Mouse (Mus musculus): ENCODE measurements around the gene Capn1. TPM values are rescaled to one million over a fixed set of nuclear protein-coding genes. Genes with fewer than 3 reads are reported as not detected.

Gene Capn1
- polyA plus RNA-seq, 1 experiment from 2014 or later, result 6.8 TPM

DNA sequence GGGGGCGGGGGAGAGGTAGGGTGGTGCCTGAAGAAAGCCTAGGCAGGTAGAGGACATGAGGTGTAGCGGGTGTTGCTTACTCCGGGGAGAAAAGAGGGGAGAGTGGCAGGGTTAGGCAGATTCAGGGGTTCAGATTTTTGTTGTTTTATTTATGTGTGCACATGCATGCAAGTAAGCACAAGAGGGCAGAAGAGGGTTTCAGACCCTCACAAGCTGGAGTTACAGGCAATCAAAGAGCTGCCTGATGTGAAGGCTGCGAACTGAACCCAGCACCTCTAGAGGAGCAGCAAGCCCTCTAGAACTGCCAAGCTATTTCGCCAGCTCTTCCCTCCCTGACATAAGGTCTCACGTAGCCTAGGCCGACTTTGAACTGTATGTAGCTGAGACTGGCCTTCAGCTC lies 835 bp upstream of the Capn1 start:
- H3K27me3 ChIP-seq (ENCODE audit: insufficient read depth, low read length), result no peaks in the 10 kb centered on the region
- peak overlapping the region; percentile 93 for H3K4me2 ChIP-seq (ENCODE audit: low read depth, low read length)
- H3K4me3 ChIP-seq (ENCODE audit: low read depth, low read length), result peak overlapping the region; percentile 66; the same call in 1 of the 2 replicates
- DNase-seq (no peak), ATAC-seq (no peak)
- peak overlapping the region; percentile 80; the same call in 1 of the 2 replicates for H3K9ac ChIP-seq (replicated peaks)
- peaks cover 36% of the 10 kb centered on the region for H3K4me1 ChIP-seq (ENCODE audit: insufficient read depth)
- H3K27ac ChIP-seq (ENCODE audit: low read depth), result no peak overlapping the region
- peaks cover 5% of the 10 kb centered on the region for H3K36me3 ChIP-seq (replicated peaks; ENCODE audit: insufficient read depth, low read length)
- no peaks in the 10 kb centered on the region for H3K9me3 ChIP-seq (ENCODE audit: low read length)
- TF ChIP-seq EP300 (IDR thresholded peaks at IDR 0.05; ENCODE audit: low read depth) (no peak), CTCF (IDR thresholded peaks at IDR 0.05; ENCODE audit: low read depth) (peak; percentile 50)
- WGBS (ENCODE audit: insufficient replicate concordance), result 54% methylated on average over 7 of the region's 7 CpGs

DNA sequence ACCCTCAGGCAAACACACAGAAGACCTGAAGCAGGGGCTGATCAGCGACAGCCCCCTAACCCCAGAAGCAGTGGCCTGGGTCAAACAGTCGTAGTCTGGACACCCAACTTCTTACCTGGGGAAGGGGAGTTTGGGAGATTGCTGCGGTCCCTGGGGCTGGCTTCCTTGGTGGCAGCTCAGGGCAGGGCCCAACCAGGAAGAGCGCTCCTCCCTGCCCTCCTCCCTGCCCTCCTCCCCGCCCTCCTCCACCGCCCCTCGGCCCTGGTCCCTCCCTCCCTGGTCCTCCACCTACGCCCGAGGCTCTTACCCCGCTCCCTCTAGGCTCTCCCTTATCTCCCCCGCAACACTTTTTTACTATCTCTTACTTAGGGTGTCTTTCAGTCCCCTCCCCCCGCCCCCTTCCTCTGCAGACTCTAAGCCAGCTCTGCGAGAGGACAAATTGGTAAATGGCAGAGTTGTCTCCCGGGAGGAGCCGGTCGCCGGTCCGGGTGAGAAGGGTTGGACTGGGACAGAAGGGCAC lies 646 bp downstream of the Capn1 start:
- H3K9ac ChIP-seq (replicated peaks), result peak overlapping the region; percentile 80
- peak overlapping the region; percentile 93 for H3K4me2 ChIP-seq (ENCODE audit: low read depth, low read length)
- no peaks in the 10 kb centered on the region for H3K9me3 ChIP-seq (ENCODE audit: low read length)
- WGBS (ENCODE audit: insufficient replicate concordance), result 1% methylated on average over 15 of the region's 18 CpGs
- peak; percentile 88 for ATAC-seq
- peaks cover 36% of the 10 kb centered on the region for H3K4me1 ChIP-seq (ENCODE audit: insufficient read depth)
- TF ChIP-seq CTCF (IDR thresholded peaks at IDR 0.05; ENCODE audit: low read depth), result no peak
- 0 out of 2 replicates have a peak, but pooled peaks have one; percentile 53 for TF ChIP-seq EP300 (IDR thresholded peaks at IDR 0.05; ENCODE audit: low read depth)
- peak; percentile 86 for DNase-seq
- no peaks in the 10 kb centered on the region for H3K27me3 ChIP-seq (ENCODE audit: insufficient read depth, low read length)
- peaks cover 17% of the 10 kb centered on the region for H3K36me3 ChIP-seq (replicated peaks; ENCODE audit: insufficient read depth, low read length)
- H3K27ac ChIP-seq (ENCODE audit: low read depth), result peak overlapping the region; percentile 87
- peak overlapping the region; percentile 66 for H3K4me3 ChIP-seq (ENCODE audit: low read depth, low read length)

DNA sequence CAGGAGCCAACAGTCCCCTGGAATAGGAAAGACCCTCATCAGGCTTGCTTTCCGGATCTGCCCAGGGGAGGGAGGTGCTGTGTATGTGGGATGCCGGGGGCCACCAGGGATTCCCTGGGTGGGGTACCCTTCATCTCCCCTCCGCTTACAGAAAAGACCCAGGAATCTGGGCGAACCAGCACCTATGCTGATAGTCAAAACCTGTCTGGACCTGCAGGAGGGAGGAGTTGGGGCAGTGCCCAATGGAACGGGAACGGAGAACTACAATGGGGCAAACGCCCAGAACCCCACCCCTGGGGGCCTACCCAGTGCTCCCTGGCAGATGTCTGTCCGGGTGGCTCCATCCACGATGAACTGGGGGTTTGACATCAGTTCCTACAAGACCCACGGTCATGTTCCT lies 2.0 kb downstream of the Capn1 start:
- H3K4me2 ChIP-seq (ENCODE audit: low read depth, low read length), result peak overlapping the region; percentile 93
- H3K4me3 ChIP-seq (ENCODE audit: low read depth, low read length), result peak overlapping the region; percentile 66
- H3K4me1 ChIP-seq (ENCODE audit: insufficient read depth), result peaks cover 33% of the 10 kb centered on the region
- no peaks in the 10 kb centered on the region for H3K27me3 ChIP-seq (ENCODE audit: insufficient read depth, low read length)
- H3K36me3 ChIP-seq (replicated peaks; ENCODE audit: insufficient read depth, low read length), result peaks cover 20% of the 10 kb centered on the region
- DNase-seq (no peak), ATAC-seq (no peak)
- TF ChIP-seq CTCF (IDR thresholded peaks at IDR 0.05; ENCODE audit: low read depth), result no peak
- TF ChIP-seq EP300 (IDR thresholded peaks at IDR 0.05; ENCODE audit: low read depth), result no peak
- WGBS (ENCODE audit: insufficient replicate concordance), result 84% methylated on average over 10 of the region's 10 CpGs
- no peak overlapping the region for H3K9ac ChIP-seq (replicated peaks)
- H3K27ac ChIP-seq (ENCODE audit: low read depth), result no peak overlapping the region
- no peaks in the 10 kb centered on the region for H3K9me3 ChIP-seq (ENCODE audit: low read length)

DNA sequence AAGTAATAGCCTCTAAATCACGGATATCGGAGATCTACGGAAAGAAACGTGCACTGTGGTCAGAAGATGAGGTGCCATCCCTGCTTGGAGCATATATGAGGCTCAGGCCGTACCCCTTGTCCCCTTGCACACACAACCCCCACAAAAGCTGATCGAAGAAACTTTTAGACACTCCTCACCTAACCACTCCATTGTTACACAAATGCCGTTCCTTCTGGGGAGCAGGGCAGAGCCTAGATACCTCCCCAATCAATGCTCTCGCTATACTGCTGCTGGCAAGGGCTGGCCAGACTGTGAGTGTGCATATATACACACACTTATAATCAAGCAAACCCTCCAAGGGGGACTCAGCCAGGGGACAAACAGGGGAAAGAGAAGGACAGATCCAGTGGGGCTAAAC lies 6.6 kb downstream of the Capn1 start:
- Histone ChIP-seq H3K4me1 (ENCODE audit: insufficient read depth) (peaks cover 6% of the 10 kb centered on the region), H3K4me3 (ENCODE audit: low read depth, low read length) (no peak overlapping the region), H3K9ac (replicated peaks) (no peak overlapping the region), H3K27me3 (ENCODE audit: insufficient read depth, low read length) (no peaks in the 10 kb centered on the region), H3K36me3 (replicated peaks; ENCODE audit: insufficient read depth, low read length) (peaks cover 42% of the 10 kb centered on the region), H3K27ac (ENCODE audit: low read depth) (no peak overlapping the region), H3K9me3 (ENCODE audit: low read length) (no peaks in the 10 kb centered on the region), H3K4me2 (ENCODE audit: low read depth, low read length) (no peak overlapping the region)
- no peak for DNase-seq
- 90% methylated on average over 8 of the region's 8 CpGs for WGBS (ENCODE audit: insufficient replicate concordance)
- ATAC-seq, result no peak
- TF ChIP-seq EP300 (IDR thresholded peaks at IDR 0.05; ENCODE audit: low read depth) (no peak), CTCF (IDR thresholded peaks at IDR 0.05; ENCODE audit: low read depth) (no peak)

DNA sequence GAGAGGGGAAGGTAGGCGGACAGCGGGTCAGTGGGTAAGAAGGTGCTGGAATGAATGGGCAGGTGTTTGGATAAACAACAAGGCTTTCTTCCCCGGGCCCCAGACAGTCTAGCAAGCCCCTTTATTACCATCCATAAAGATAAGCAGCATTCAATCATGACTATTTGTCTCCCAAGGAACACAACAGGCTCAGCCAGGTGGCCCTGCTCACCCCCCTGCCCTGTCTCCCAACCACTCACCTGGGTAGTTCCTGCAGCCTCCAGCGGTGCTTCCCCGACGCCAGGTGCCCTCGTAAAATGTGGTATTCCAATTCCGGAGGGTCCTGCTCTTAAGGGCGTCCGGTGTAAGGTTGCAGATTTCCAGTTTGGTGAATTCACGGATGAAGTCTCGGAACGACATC lies 8.7 kb downstream of the Capn1 start:
- Histone ChIP-seq H3K9me3 (ENCODE audit: low read length) (no peaks in the 10 kb centered on the region), H3K36me3 (replicated peaks; ENCODE audit: insufficient read depth, low read length) (peaks cover 42% of the 10 kb centered on the region), H3K4me3 (ENCODE audit: low read depth, low read length) (no peak overlapping the region), H3K27ac (ENCODE audit: low read depth) (no peak overlapping the region), H3K27me3 (ENCODE audit: insufficient read depth, low read length) (no peaks in the 10 kb centered on the region), H3K4me1 (ENCODE audit: insufficient read depth) (no peaks in the 10 kb centered on the region), H3K9ac (replicated peaks) (no peak overlapping the region), H3K4me2 (ENCODE audit: low read depth, low read length) (no peak overlapping the region)
- no peak for TF ChIP-seq CTCF (IDR thresholded peaks at IDR 0.05; ENCODE audit: low read depth)
- TF ChIP-seq EP300 (IDR thresholded peaks at IDR 0.05; ENCODE audit: low read depth), result no peak
- 92% methylated on average over 13 of the region's 13 CpGs for WGBS (ENCODE audit: insufficient replicate concordance)
- DNase-seq, result no peak
- ATAC-seq, result no peak

DNA sequence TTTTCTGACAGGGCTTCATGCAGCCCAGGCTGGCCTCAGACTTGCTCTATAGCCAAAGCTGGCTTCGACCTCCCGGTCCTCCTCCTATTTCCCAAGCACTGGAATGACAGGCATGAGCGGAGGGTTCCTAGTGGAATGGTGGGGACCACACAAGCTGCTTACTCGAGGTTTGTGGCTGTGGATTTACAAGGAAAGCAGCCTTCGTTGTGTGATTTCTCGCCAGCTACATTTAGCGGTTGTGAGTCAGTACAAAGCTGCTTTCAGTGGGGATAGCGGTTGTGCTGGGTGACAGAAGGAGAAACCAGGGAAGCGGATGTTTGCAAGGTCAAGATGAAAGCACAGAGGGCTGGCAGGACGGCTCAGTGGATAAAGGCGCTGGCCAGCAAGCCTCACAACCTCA lies 10.2 kb downstream of the Capn1 start:
- Histone ChIP-seq H3K9me3 (ENCODE audit: low read length) (no peaks in the 10 kb centered on the region), H3K4me3 (ENCODE audit: low read depth, low read length) (no peak overlapping the region), H3K27ac (ENCODE audit: low read depth) (no peak overlapping the region), H3K27me3 (ENCODE audit: insufficient read depth, low read length) (no peaks in the 10 kb centered on the region), H3K4me1 (ENCODE audit: insufficient read depth) (no peaks in the 10 kb centered on the region), H3K36me3 (replicated peaks; ENCODE audit: insufficient read depth, low read length) (peaks cover 41% of the 10 kb centered on the region), H3K9ac (replicated peaks) (no peak overlapping the region), H3K4me2 (ENCODE audit: low read depth, low read length) (no peak overlapping the region)
- DNase-seq, result no peak
- WGBS (ENCODE audit: insufficient replicate concordance), result 74% methylated on average over 11 of the region's 11 CpGs
- ATAC-seq, result no peak
- TF ChIP-seq CTCF (IDR thresholded peaks at IDR 0.05; ENCODE audit: low read depth) (no peak), EP300 (IDR thresholded peaks at IDR 0.05; ENCODE audit: low read depth) (no peak)

All from liver, postnatal 0 days (tissue).